Mouse (Mus musculus) heart, adult 2 months (tissue): ENCODE data around the gene Frk.
"Not testable (repeated sequence)": the region's sequence is repeated elsewhere in the genome, so short reads cannot be mapped to it uniquely, and the experiment has no call there.

Experiments used
- CTCF ChIP-seq: fragments of 200-600 bp; IDR thresholded peaks from 2 replicates; pipeline ENCODE4 v1.8.1; 2022; ENCODE audit warnings: antibody characterized with exemption, mild to moderate bottlenecking, moderate library complexity
- POLR2A ChIP-seq: fragments of 200-500 bp; IDR thresholded peaks from 2 replicates; pipeline ENCODE4 v1.6.1; 2011; ENCODE audit warnings: mild to moderate bottlenecking, low read depth, low read length, control low read depth; ENCODE audit not compliant: insufficient read depth

DNA sequence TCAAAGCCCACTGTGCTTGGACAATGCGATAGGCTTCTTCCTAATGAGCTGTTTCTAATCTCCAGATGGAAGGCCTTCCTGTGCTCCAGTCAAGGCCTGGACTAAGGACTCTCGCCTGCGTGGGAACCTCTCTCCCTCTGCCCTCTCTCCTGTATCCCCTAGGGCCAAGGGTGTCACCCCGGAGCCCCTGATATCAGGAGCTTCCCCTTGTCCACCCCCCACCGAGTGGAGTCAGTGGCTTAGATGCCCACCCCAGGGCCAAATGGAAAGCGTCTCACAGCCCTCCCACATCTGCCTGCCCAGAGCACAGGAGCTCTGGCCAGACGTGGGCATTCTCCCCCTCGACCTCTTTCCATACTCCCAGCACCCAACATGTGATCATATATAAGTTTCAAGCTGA lies 137.3 kb downstream of the Frk start:
- not testable (repeated sequence) for TF ChIP-seq POLR2A, CTCF
